Mouse (Mus musculus) heart, postnatal 4 days (tissue): ENCODE data around the gene Vmn1r211. TPM values are rescaled to one million over a fixed set of nuclear protein-coding genes. Genes with fewer than 3 reads are reported as not detected.
"Not testable (repeated sequence)": the region's sequence is repeated elsewhere in the genome, so short reads cannot be mapped to it uniquely, and the experiment has no call there.

Source experiments
- DNase-seq: peaks from one replicate; pipeline ENCODE4 v3.0.0; 2021
- total RNA-seq, 2 experiments: library from RNA; stranded (reverse); gene quantifications; 2 replicates each; pipeline ENCODE4 v1.2.3; 2021

The Vmn1r211 gene
- total RNA-seq, result not detected

DNA sequence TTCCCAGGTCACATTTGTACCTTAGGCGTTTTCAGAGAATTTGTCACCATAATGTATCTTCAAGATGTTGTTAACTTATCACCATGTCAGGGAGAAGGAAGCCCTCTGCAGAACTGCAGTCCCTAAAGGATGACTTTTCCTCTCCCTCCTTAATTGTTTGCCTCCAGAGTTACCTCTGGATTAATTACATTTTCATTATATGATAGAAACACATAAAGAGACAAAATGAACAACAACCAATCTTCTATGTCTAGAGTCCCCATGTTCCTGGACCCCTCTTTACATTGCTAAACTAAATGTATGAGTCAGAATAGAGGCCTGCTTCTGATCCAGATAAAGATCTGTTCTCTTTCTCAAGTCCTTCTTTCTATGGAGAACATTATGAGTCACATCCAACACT, at the start of gene Vmn1r211:
TSS of gene Vmn1r211 (minus strand) at position 101 of the 400 bp plus-strand sequence.
- DNase-seq, result no peak

DNA sequence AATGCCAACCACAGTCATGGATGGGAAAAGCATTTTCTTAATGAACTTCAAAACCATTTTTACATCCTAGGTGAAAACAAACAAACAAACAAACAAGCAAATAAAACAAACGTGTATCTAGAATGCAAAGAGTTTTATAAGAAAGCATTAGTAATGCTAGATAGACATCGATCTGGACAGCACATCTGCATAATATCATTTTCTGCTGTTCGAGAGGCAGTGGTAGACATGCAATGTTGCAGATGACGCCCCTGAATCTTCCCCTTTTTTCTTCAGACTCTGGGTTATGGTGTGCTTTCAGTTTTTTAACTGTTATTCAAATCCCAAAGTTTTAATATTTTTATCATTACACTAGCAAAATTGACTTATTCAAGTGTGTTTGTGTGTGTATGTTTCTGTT, 26.7 kb upstream of the Vmn1r211 start, which contains the start of gene Vmn1r212:
TSS of gene Vmn1r212 (minus strand) at position 101 of the 400 bp plus-strand sequence.
- DNase-seq, result no peak

DNA sequence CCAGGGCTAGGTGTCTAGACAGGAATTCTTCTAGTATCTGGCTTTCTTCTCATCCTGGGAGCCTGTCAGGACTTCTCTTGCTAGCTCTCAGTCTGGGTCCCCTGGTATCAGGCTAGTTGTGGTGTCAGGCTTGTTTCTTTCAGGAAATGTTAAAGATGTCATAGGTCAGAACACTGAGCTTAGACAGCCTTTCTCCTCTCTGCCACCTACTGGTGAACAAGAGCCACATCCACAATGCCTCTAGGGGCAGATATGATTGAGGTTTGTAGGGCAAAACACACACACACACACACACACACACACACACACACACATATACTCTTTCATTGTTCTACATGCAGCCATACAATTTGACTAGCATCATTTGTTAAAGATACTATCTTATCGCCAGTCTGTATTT, 21.9 kb upstream of the Vmn1r211 start:
- no peak for DNase-seq

DNA sequence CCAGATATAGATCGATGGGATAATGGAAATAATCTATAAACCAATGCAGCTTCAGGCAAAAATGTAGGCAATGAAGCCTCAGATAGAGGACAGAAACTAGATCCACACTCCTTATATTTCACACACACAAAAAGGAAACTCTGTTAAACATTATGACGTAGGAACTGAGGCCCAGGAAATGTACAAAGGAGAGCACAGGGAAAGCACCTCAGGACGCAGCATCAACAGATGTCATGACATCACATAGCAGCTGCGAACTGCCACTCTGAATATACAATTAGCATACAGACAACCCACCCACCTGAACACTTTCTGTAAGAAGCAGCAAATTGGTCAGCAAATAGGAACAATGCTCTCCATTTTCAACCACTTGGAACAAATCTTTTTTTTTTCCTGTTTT, 2.6 kb downstream of the Vmn1r211 start:
- DNase-seq, result no peak

DNA sequence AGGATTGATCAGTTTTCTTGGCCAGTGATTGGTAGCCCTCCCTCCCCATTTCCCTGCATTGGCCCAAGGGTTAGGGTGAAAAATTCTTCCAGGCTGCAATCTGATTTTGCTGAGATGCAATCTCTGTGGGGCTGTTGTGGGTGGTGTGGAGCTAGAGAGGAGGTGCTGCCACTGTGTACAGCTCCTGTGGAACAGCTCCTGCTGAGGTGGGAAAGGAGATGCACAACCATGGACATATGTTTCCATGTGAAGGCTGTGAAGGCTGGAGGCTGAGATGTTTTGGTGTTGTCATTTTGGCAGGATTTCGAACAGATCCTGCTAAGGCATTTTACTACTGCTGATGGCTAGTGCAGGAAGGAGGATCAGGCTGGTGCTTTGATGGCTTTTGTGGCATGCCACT, 10.6 kb downstream of the Vmn1r211 start:
- no peak for DNase-seq

DNA sequence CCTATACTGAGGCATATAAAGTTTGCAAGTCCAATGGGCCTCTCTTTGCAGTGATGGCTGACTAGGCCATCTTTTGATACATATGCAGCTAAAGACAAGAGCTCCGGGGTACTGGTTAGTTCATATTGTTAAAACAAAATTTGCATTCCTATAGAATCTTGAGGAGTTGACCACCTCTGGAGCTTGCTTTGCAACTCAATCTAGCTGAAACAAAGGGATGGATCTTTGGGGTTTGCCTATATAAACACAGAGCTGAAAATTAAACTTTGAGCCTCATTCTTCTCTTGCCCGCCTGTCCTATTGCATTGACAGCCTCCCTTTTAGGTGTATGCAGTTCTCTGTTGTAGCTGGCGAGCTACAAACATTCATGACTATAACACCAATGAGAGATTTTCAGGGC, 13.1 kb downstream of the Vmn1r211 start:
- DNase-seq, result not testable (repeated sequence)

DNA sequence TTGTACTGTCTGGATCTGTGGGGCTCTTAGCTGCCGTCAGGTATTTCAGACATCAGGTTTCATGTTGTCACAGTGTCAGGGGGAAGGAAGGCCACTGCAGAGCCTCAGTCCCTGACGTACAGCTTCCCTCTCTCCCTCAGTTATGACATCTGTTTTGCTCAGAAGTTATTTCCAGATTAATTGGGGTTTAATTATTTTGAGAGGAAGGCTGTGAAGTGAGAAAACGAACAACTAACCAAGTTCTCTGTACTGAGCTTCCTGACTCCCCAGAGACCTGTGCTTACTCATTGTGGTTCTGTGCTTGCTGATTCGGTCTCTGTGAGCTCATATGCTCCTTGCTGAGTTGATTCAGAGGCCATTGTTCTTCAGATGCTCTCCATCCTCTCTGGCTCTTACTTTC, 26.1 kb downstream of the Vmn1r211 start, which contains the start of gene Vmn1r210:
TSS of gene Vmn1r210 (minus strand) at position 101 of the 400 bp plus-strand sequence.
- no peak for DNase-seq

DNA sequence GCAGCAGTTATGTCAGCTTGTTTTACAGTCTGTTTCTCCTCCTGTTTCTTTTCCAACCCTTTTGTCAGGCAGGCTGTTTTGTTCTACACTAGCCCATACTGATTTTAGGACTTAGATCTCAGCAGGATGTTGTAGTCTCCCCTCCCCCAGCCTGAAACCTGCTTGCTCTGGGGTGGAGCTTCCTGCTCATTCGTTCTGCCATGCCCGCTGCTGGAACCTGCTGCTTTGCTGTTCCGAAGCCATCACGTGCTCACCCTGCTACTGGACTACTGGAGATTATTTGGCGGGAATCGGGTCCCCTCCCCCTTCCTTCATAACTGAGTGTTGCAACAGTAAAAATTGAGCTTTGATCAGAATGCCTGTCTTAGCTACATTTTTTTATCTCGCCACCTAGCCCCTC, 28.0 kb downstream of the Vmn1r211 start:
- not testable (repeated sequence) for DNase-seq

DNA sequence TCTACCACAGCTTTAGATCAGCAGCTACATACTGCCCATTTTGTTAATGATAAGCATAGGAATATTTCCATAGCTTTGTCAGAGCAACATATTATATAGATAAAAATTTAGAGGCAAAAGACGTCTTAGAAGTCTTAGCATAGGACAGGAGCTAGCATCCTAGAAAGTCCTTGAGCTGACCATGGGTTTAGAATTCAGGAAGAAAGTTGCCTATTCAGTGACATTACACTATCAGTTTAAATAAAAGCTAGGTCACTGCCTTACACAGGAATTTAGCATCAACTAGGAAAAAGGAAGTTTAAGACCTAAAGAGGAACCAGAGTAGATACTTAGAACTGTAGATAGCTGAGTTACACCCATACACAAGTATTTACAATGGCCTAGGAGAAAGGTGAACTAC, 35.8 kb downstream of the Vmn1r211 start:
- DNase-seq, result not testable (repeated sequence)

DNA sequence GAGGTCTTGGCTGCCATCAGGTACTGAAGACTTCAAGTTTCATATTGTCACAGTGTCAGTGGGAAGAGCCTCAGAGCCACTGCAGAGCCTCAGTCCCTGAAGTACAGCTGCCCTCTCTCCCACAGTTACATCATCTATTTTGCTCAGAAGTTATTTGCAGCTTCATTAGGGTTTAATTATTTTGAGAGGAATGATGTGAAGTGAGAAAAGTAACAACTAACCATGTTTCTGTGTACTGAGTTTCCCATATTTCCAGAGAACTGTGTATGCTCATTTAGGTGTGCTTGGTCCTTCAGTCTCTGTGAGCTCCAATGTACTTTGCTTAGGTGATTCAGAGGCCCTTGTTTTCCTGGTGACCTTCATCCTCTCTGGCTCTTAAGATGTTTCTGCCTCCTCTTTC, 47.8 kb downstream of the Vmn1r211 start, which contains the start of gene Vmn1r209:
TSS of gene Vmn1r209 (minus strand) at position 101 of the 400 bp plus-strand sequence.
- DNase-seq, result not testable (repeated sequence)

Other genes with a start within 250 kb of the Vmn1r211 start
- gene Vmn1r206, start 233.3 kb downstream of the Vmn1r211 start, total RNA-seq, result not detected
- not detected for gene Vmn1r207-ps, start 127.9 kb downstream of the Vmn1r211 start, total RNA-seq
- not detected for gene Vmn1r208, start 80.2 kb downstream of the Vmn1r211 start, total RNA-seq
- gene Vmn1r209, start 47.9 kb downstream of the Vmn1r211 start, total RNA-seq, result under 1 TPM in 1 of 2 experiments, not detected in 1; 0.05 TPM
- gene Vmn1r210, start 26.2 kb downstream of the Vmn1r211 start, total RNA-seq, result not detected
- not detected for gene Vmn1r212, start 26.6 kb upstream of the Vmn1r211 start, total RNA-seq
- gene Vmn1r213, start 150.1 kb upstream of the Vmn1r211 start, total RNA-seq, result not detected
- not detected for gene Vmn1r214, start 172.9 kb upstream of the Vmn1r211 start, total RNA-seq
- not detected for gene Vmn1r215, start 210.5 kb upstream of the Vmn1r211 start, total RNA-seq